Mouse (Mus musculus): ENCODE data around the gene Dapp1. TPM values are rescaled to one million over a fixed set of nuclear protein-coding genes. Genes with fewer than 3 reads are reported as not detected.
A peak's percentile ranks its signal among the peaks of the same experiment; 100 is the strongest.

The Dapp1 gene
- polyA plus RNA-seq, 1 experiment from 2014 or later = 6.9 TPM

- no peak for ATAC-seq (replicated peaks; ENCODE audit: low FRiP score)
- WGBS = 75% methylated on average over 14 of the region's 14 CpGs
Measured at GRCm38 (mm10) chr3:137998491-137999223, 17.3 kb upstream of the Dapp1 start.

GRCm38 (mm10) chr3:137995486-137995885 is 14.1 kb upstream of the Dapp1 start:
- Histone ChIP-seq H3K4me2 (ENCODE audit: low read depth, low read length, severe bottlenecking) (no peak overlapping the region), H3K27me3 (ENCODE audit: control insufficient read depth, insufficient read depth, low read length) (no peaks in the 10 kb centered on the region), H3K36me3 (ENCODE audit: control insufficient read depth, insufficient read depth, low read length) (no peaks in the 10 kb centered on the region), H3K9ac (ENCODE audit: low read length) (no peak overlapping the region), H3K9me3 (ENCODE audit: control insufficient read depth, low read length) (no peaks in the 10 kb centered on the region), H3K27ac (ENCODE audit: low read depth, low read length) (no peak overlapping the region), H3K4me1 (replicated peaks; ENCODE audit: control insufficient read depth, insufficient read depth, low read length) (peaks cover 2% of the 10 kb centered on the region; the same call in 1 of the 2 replicates), H3K4me3 (ENCODE audit: low read depth, low read length) (no peak overlapping the region)
- ATAC-seq (replicated peaks; ENCODE audit: low FRiP score) (0 out of 2 replicates have a peak, but pooled peaks have one; percentile 1), DNase-seq (ENCODE audit: low spot score) (no peak)
- WGBS = 67% methylated on average over 7 of the region's 7 CpGs

More at GRCm38 (mm10) chr3:137998491-137999223, 17.3 kb upstream of the Dapp1 start:
- Histone ChIP-seq H3K27me3 (ENCODE audit: control insufficient read depth, insufficient read depth, low read length) (no peaks in the 10 kb centered on the region), H3K4me1 (replicated peaks; ENCODE audit: control insufficient read depth, insufficient read depth, low read length) (peaks cover 2% of the 10 kb centered on the region; the same call in 1 of the 2 replicates), H3K4me2 (ENCODE audit: low read depth, low read length, severe bottlenecking) (0 out of 2 replicates have a peak overlapping the region, but pooled peaks have one; percentile 5), H3K4me3 (ENCODE audit: low read depth, low read length) (no peak overlapping the region), H3K9ac (ENCODE audit: low read length) (no peak overlapping the region), H3K27ac (ENCODE audit: low read depth, low read length) (no peak overlapping the region), H3K9me3 (ENCODE audit: control insufficient read depth, low read length) (no peaks in the 10 kb centered on the region), H3K36me3 (ENCODE audit: control insufficient read depth, insufficient read depth, low read length) (no peaks in the 10 kb centered on the region)
- no peak for DNase-seq (ENCODE audit: low spot score)

GRCm38 (mm10) chr3:137994196-137994595 is 12.9 kb upstream of the Dapp1 start:
- H3K36me3 ChIP-seq (ENCODE audit: control insufficient read depth, insufficient read depth, low read length) = no peaks in the 10 kb centered on the region
- H3K27me3 ChIP-seq (ENCODE audit: control insufficient read depth, insufficient read depth, low read length) = no peaks in the 10 kb centered on the region
- no peaks in the 10 kb centered on the region for H3K9me3 ChIP-seq (ENCODE audit: control insufficient read depth, low read length)
- ATAC-seq (replicated peaks; ENCODE audit: low FRiP score) (no peak), DNase-seq (ENCODE audit: low spot score) (no peak)
- WGBS = 91% methylated on average over 2 of the region's 2 CpGs
- peaks cover 2% of the 10 kb centered on the region; the same call in 1 of the 2 replicates for H3K4me1 ChIP-seq (replicated peaks; ENCODE audit: control insufficient read depth, insufficient read depth, low read length)
- H3K4me3 ChIP-seq (ENCODE audit: low read depth, low read length) = no peak overlapping the region
- H3K9ac ChIP-seq (ENCODE audit: low read length) = no peak overlapping the region
- no peak overlapping the region for H3K27ac ChIP-seq (ENCODE audit: low read depth, low read length)
- no peak overlapping the region for H3K4me2 ChIP-seq (ENCODE audit: low read depth, low read length, severe bottlenecking)

- H3K9ac ChIP-seq (ENCODE audit: low read length) = no peak overlapping the region
- H3K4me1 ChIP-seq (replicated peaks; ENCODE audit: control insufficient read depth, insufficient read depth, low read length) = no peaks in the 10 kb centered on the region; the same call in 1 of the 2 replicates
- H3K4me3 ChIP-seq (ENCODE audit: low read depth, low read length) = no peak overlapping the region
- DNase-seq (ENCODE audit: low spot score) (no peak), ATAC-seq (replicated peaks; ENCODE audit: low FRiP score) (no peak)
- WGBS = 78% methylated on average over 5 of the region's 5 CpGs
- H3K4me2 ChIP-seq (ENCODE audit: low read depth, low read length, severe bottlenecking) = no peak overlapping the region
- no peak overlapping the region for H3K27ac ChIP-seq (ENCODE audit: low read depth, low read length)
- H3K9me3 ChIP-seq (ENCODE audit: control insufficient read depth, low read length) = no peaks in the 10 kb centered on the region
- no peaks in the 10 kb centered on the region for H3K27me3 ChIP-seq (ENCODE audit: control insufficient read depth, insufficient read depth, low read length)
- no peaks in the 10 kb centered on the region for H3K36me3 ChIP-seq (ENCODE audit: control insufficient read depth, insufficient read depth, low read length)
Measured at GRCm38 (mm10) chr3:137992366-137992765, 11.0 kb upstream of the Dapp1 start.

GRCm38 (mm10) chr3:137991183-137991582 is 9.8 kb upstream of the Dapp1 start:
- WGBS = 21% methylated on average over 11 of the region's 11 CpGs
- Histone ChIP-seq H3K9me3 (ENCODE audit: control insufficient read depth, low read length) (no peaks in the 10 kb centered on the region), H3K4me3 (ENCODE audit: low read depth, low read length) (no peak overlapping the region), H3K9ac (ENCODE audit: low read length) (no peak overlapping the region), H3K4me1 (replicated peaks; ENCODE audit: control insufficient read depth, insufficient read depth, low read length) (no peaks in the 10 kb centered on the region; the same call in 1 of the 2 replicates), H3K27ac (ENCODE audit: low read depth, low read length) (no peak overlapping the region), H3K4me2 (ENCODE audit: low read depth, low read length, severe bottlenecking) (no peak overlapping the region), H3K27me3 (ENCODE audit: control insufficient read depth, insufficient read depth, low read length) (no peaks in the 10 kb centered on the region), H3K36me3 (ENCODE audit: control insufficient read depth, insufficient read depth, low read length) (no peaks in the 10 kb centered on the region)
- peak; percentile 86 for DNase-seq (ENCODE audit: low spot score)
- ATAC-seq (replicated peaks; ENCODE audit: low FRiP score) = peak; percentile 85

- WGBS = 94% methylated on average over 9 of the region's 9 CpGs
Measured at GRCm38 (mm10) chr3:137989405-137989804, 8.1 kb upstream of the Dapp1 start.

GRCm38 (mm10) chr3:137980435-137981381 is 637 bp downstream of the Dapp1 start:
- WGBS = 40% methylated on average over 15 of the region's 15 CpGs
- no peaks in the 10 kb centered on the region for H3K36me3 ChIP-seq (ENCODE audit: control insufficient read depth, insufficient read depth, low read length)
- DNase-seq (ENCODE audit: low spot score) (no peak), ATAC-seq (replicated peaks; ENCODE audit: low FRiP score) (no peak)
- peak overlapping the region; percentile 49 for H3K4me2 ChIP-seq (ENCODE audit: low read depth, low read length, severe bottlenecking)
- H3K9me3 ChIP-seq (ENCODE audit: control insufficient read depth, low read length) = no peaks in the 10 kb centered on the region
- H3K27ac ChIP-seq (ENCODE audit: low read depth, low read length) = no peak overlapping the region
- H3K4me3 ChIP-seq (ENCODE audit: low read depth, low read length) = peak overlapping the region; percentile 24
- peaks cover 8% of the 10 kb centered on the region; the same call in 1 of the 2 replicates for H3K4me1 ChIP-seq (replicated peaks; ENCODE audit: control insufficient read depth, insufficient read depth, low read length)
- H3K27me3 ChIP-seq (ENCODE audit: control insufficient read depth, insufficient read depth, low read length) = no peaks in the 10 kb centered on the region
- peak overlapping the region; percentile 35; the same call in 1 of the 2 replicates for H3K9ac ChIP-seq (ENCODE audit: low read length)

More at GRCm38 (mm10) chr3:137989405-137989804, 8.1 kb upstream of the Dapp1 start:
- H3K4me1 ChIP-seq (replicated peaks; ENCODE audit: control insufficient read depth, insufficient read depth, low read length) = no peaks in the 10 kb centered on the region
- H3K9ac ChIP-seq (ENCODE audit: low read length) = no peak overlapping the region
- DNase-seq (ENCODE audit: low spot score) (no peak), ATAC-seq (replicated peaks; ENCODE audit: low FRiP score) (no peak)
- no peaks in the 10 kb centered on the region for H3K27me3 ChIP-seq (ENCODE audit: control insufficient read depth, insufficient read depth, low read length)
- no peak overlapping the region for H3K4me3 ChIP-seq (ENCODE audit: low read depth, low read length)
- H3K4me2 ChIP-seq (ENCODE audit: low read depth, low read length, severe bottlenecking) = no peak overlapping the region
- no peak overlapping the region for H3K27ac ChIP-seq (ENCODE audit: low read depth, low read length)
- H3K9me3 ChIP-seq (ENCODE audit: control insufficient read depth, low read length) = no peaks in the 10 kb centered on the region
- no peaks in the 10 kb centered on the region for H3K36me3 ChIP-seq (ENCODE audit: control insufficient read depth, insufficient read depth, low read length)

GRCm38 (mm10) chr3:137978233-137978632 is 3.1 kb downstream of the Dapp1 start:
- Histone ChIP-seq H3K27me3 (ENCODE audit: control insufficient read depth, insufficient read depth, low read length) (no peaks in the 10 kb centered on the region), H3K9ac (ENCODE audit: low read length) (no peak overlapping the region), H3K4me3 (ENCODE audit: low read depth, low read length) (no peak overlapping the region), H3K36me3 (ENCODE audit: control insufficient read depth, insufficient read depth, low read length) (no peaks in the 10 kb centered on the region), H3K9me3 (ENCODE audit: control insufficient read depth, low read length) (no peaks in the 10 kb centered on the region), H3K4me1 (replicated peaks; ENCODE audit: control insufficient read depth, insufficient read depth, low read length) (peaks cover 8% of the 10 kb centered on the region; the same call in 1 of the 2 replicates), H3K27ac (ENCODE audit: low read depth, low read length) (no peak overlapping the region; the same call in 1 of the 2 replicates), H3K4me2 (ENCODE audit: low read depth, low read length, severe bottlenecking) (no peak overlapping the region)
- ATAC-seq (replicated peaks; ENCODE audit: low FRiP score) (no peak), DNase-seq (ENCODE audit: low spot score) (no peak)
- WGBS = 63% methylated on average over 5 of the region's 5 CpGs
